Mouse (Mus musculus) adrenal gland, adult 2 months (tissue): ENCODE data around the gene Tesk2. TPM values are rescaled to one million over a fixed set of nuclear protein-coding genes. Genes with fewer than 3 reads are reported as not detected.

Experiments
- DNase-seq: peaks from one replicate; pipeline ENCODE4 v3.0.0; 2021
- polyA plus RNA-seq: library from polyadenylated mRNA; depleted of rRNA; stranded (reverse); fragments of >200 nt; gene quantifications from 2 replicates; pipeline ENCODE4 v1.2.3, GENCODE M21; 2012
- total RNA-seq, 2 experiments: library from RNA; stranded (reverse); gene quantifications; 2 replicates each; pipeline ENCODE4 v1.2.3; 2021

Tesk2 gene
- total and polyA plus RNA-seq, 3 experiments = 2.5 to 5.4 (median 3.4) TPM

DNA sequence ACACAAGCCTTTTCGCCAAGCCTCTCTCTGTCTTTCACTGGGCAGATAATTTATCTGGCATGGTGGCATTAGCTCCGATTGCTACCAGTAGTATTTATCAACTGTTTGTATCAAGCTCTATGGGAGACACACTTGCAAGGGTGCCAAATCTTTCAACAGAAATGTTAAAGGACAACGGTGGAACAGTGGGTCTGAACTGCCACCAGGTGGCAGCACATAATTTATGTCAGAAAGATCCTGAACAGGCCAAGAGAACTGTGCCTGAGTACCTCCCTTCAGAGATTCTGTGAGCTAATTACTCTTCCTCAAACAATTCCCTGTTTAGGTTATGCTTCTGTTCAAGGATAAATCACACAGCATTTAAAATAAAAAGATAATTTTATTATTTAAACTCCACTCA is 1.4 kb upstream of the Tesk2 start:
- DNase-seq = peak; percentile 68

- no peak for DNase-seq
Measured at GRCm38 (mm10) chr4:116721098-116721628, 415 bp downstream of the Tesk2 start.

- no peak for DNase-seq
Measured at GRCm38 (mm10) chr4:116722230-116722629, 1.5 kb downstream of the Tesk2 start.

- no peak for DNase-seq
Measured at GRCm38 (mm10) chr4:116725444-116725843, 4.7 kb downstream of the Tesk2 start.

- no peak for DNase-seq
Measured at GRCm38 (mm10) chr4:116727401-116727800, 6.7 kb downstream of the Tesk2 start.

GRCm38 (mm10) chr4:116729532-116729931 is 8.8 kb downstream of the Tesk2 start:
- DNase-seq = no peak

GRCm38 (mm10) chr4:116731077-116731476 is 10.3 kb downstream of the Tesk2 start:
- DNase-seq = no peak

DNA sequence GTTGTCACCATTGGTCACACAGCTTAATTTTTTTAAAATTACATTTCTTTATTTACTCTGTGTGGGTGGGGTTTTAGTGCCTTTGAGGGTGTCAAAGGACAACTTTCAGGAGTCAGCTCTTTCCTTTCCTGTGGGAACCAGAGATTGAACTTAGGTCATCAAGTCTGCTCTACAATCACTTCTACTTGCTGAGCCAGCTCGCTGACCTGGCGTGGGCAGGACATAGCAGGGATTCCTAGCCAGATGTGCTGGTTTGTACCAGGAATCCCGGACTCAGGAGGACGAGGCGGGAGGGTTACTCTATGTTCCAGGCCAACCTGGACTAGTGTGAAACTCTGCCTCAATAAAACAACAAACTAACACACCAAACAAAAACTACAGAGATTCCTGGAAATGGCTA is 11.6 kb downstream of the Tesk2 start:
- no peak for DNase-seq

- no peak for DNase-seq
Measured at GRCm38 (mm10) chr4:116734996-116735395, 14.2 kb downstream of the Tesk2 start.

GRCm38 (mm10) chr4:116738972-116739751 is 18.4 kb downstream of the Tesk2 start:
- DNase-seq = no peak

DNA sequence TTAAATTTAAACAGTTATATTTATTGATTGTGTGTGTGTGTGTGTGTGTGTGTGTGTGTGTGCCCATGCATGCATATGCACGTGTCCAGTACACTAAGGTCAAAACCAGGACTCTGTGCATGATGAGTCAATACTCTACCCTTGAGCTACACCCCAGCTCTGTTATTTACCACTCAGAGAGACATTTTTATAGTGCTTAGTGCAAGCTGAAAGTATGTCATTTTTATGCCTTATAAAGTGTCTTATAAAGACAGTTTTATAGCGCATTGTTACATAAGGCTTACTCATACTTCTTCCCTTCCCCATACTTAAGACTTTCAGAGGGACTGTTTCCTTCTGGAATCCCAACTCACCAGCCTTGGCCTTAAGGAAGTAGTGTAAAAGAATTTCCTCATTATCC is 29.0 kb downstream of the Tesk2 start:
- peak; percentile 30 for DNase-seq

- DNase-seq = no peak
Measured at GRCm38 (mm10) chr4:116761914-116762313, 41.2 kb downstream of the Tesk2 start.

GRCm38 (mm10) chr4:116764001-116764400 is 43.3 kb downstream of the Tesk2 start:
- DNase-seq = no peak

DNA sequence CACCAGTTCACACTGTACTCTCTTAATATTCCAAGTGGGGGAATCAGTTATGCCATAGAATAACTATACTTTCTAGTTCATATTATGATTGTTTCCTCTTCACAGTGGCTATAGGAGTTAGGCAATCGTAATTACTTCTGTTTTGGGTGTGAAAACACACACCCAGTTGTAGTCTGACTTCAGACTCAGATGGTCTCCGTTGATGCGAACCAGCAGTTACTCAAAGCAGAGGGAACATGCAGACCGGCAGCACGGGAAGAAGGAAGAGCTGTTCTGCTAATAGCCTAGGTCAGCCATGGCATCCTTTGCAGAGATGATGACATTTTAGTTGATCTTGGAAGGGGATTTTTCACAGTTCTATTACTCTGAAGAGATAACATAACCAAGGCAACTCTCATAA is 47.8 kb downstream of the Tesk2 start:
- DNase-seq = no peak

DNA sequence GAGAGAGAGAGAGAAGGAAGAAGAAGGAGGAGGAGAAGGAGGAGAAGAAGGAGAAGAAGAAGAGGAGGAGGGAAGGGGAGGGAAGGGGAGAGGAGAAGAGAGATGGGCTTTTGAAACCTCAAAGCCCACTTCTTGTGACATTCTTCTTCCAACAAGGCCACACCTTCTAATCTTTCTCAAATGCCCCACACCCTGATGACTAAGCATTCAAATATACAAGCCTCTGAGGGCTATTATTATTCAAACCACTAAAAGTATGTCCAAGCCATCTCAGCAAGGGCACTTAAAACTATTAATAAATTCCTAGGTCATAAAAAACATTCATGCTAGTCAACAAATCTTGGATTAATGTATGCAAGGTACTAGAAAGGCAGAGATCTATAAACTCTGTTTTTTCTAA is 48.3 kb downstream of the Tesk2 start:
- no peak for DNase-seq

DNA sequence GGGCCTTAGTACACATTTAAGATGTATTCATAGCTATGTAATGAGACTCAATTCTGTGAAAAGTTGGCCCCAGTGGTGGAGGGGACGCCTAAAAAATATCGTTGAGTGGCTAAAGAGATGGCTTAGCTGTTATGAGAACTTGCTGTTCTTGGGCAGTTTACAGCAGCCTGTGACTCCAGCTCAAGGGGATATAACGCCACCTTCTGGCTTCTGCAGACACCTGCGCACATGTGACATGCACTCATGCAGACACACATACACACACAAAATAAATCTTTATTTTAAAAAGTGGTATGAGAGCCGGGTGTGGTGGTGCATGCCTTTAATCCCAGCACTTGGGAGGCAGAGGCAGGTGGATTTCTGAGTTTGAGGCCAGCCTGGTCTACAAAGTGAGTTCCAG is 55.6 kb downstream of the Tesk2 start:
- DNase-seq = no peak

DNA sequence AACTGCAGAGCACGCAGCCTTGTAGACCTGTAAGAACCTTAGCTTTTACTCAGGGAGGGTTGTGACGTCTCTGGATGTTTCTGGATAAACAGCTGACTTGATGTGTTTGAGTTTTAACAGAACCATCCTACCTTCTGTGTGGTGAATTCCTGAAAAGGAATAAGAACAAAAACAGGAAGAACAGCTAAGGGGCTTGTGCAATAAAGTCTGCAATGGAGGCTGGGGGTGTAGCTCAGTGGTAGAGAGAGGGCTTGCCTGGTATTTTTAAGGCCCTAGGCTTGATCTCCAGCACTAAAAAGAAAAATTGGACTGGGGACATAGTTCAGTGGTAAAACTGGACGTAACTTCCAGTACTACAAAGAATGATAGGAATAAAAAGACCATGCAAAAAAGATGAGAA is 56.3 kb downstream of the Tesk2 start:
- no peak for DNase-seq

DNA sequence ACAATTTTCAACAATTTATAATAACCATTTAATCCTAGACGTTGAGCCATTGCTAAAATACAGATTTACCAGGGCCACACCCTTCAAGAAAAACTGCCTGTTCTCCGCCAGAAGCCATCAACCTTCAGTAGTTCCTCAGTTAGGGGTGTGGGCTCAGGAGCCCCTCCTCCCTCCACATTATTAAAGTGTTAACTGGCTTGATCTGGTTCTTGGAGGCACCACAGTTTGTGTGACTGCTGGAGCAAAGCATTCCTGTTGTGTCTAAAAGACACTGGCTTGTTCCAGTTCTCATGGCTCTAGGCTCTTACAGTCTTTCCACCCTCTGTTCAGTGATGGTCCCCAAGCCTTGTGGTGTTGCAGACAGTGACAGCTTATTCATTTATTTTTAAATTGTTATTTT is 59.8 kb downstream of the Tesk2 start:
- DNase-seq = no peak

DNA sequence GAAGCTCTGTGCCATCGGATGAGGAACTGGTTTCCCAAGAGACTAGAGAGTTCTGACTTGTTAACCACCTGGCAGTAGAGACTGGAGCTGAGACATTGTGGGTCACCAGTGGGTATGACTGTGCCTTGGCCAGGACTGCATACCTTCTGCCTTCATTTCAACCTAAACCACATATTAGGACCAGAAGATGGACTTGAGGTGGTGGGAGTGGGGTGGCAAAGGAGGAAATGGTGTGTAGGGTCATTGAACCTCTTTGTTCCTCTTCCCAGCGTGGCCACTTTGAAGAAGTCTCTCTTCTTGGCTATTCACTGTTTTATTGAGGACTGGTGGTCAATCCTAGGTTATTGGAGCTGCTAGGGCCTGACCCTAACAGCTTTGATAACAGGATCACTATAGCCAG is 60.6 kb downstream of the Tesk2 start:
- no peak for DNase-seq

GRCm38 (mm10) chr4:116782171-116782570 is 61.4 kb downstream of the Tesk2 start:
- no peak for DNase-seq

- no peak for DNase-seq
Measured at GRCm38 (mm10) chr4:116786587-116786986, 65.8 kb downstream of the Tesk2 start.

GRCm38 (mm10) chr4:116787985-116788760 is 67.4 kb downstream of the Tesk2 start:
- no peak for DNase-seq

GRCm38 (mm10) chr4:116788956-116789355 is 68.2 kb downstream of the Tesk2 start:
- peak; percentile 78 for DNase-seq
